Mouse (Mus musculus): ENCODE results near the gene Abca2. TPM values are rescaled to one million over a fixed set of nuclear protein-coding genes. Genes with fewer than 3 reads are reported as not detected.

The Abca2 gene
- polyA plus RNA-seq, 1 experiment from 2014 or later, result 3.8 TPM

- WGBS, result 84% methylated on average over 3 of the region's 3 CpGs
- H3K27me3 ChIP-seq (ENCODE audit: control insufficient read depth, insufficient read depth, low read length), result no peaks in the 10 kb centered on the region
- H3K4me1 ChIP-seq (ENCODE audit: control insufficient read depth in 2 of 2, insufficient read depth in 2 of 2, low read length in 2 of 2), result no peaks in the 10 kb centered on the region; a peak in 1 of 4 replicates
- no peak overlapping the region for H3K9ac ChIP-seq (ENCODE audit: low read length)
- H3K27ac ChIP-seq (replicated peaks in 1 of 2; ENCODE audit: control insufficient read depth in 1 of 2, insufficient read depth in 1 of 2, low read depth in 2 of 2, low read length in 2 of 2), result no peak overlapping the region
- ATAC-seq (ENCODE audit: insufficient number of reproducible peaks, insufficient read depth, low FRiP score, low read depth), result no peak
- H3K4me3 ChIP-seq (ENCODE audit: control insufficient read depth in 1 of 2, insufficient read depth in 1 of 2, low read depth in 1 of 2, low read length in 2 of 2), result no peak overlapping the region
- H3K4me2 ChIP-seq (ENCODE audit: low read length), result no peak overlapping the region
- H3K36me3 ChIP-seq (ENCODE audit: control insufficient read depth, insufficient read depth, low read length), result no peaks in the 10 kb centered on the region
- H3K9me3 ChIP-seq (ENCODE audit: control insufficient read depth, low read length), result no peaks in the 10 kb centered on the region
Observed at GRCm38 (mm10) chr2:25477967-25478675, 49.6 kb downstream of the Abca2 start.

GRCm38 (mm10) chr2:25479551-25480311 is 51.2 kb downstream of the Abca2 start:
- Histone ChIP-seq H3K4me3 (ENCODE audit: control insufficient read depth in 1 of 2, insufficient read depth in 1 of 2, low read depth in 1 of 2, low read length in 2 of 2) (no peak overlapping the region), H3K36me3 (ENCODE audit: control insufficient read depth, insufficient read depth, low read length) (no peaks in the 10 kb centered on the region), H3K4me1 (ENCODE audit: control insufficient read depth in 2 of 2, insufficient read depth in 2 of 2, low read length in 2 of 2) (no peaks in the 10 kb centered on the region), H3K9ac (ENCODE audit: low read length) (no peak overlapping the region), H3K4me2 (ENCODE audit: low read length) (no peak overlapping the region), H3K27me3 (ENCODE audit: control insufficient read depth, insufficient read depth, low read length) (no peaks in the 10 kb centered on the region), H3K27ac (replicated peaks in 1 of 2; ENCODE audit: control insufficient read depth in 1 of 2, insufficient read depth in 1 of 2, low read depth in 2 of 2, low read length in 2 of 2) (no peak overlapping the region), H3K9me3 (ENCODE audit: control insufficient read depth, low read length) (no peaks in the 10 kb centered on the region)
- no peak for ATAC-seq (ENCODE audit: insufficient number of reproducible peaks, insufficient read depth, low FRiP score, low read depth)
- WGBS, result 67% methylated on average over 10 of the region's 10 CpGs

GRCm38 (mm10) chr2:25480541-25480940 is 52.0 kb downstream of the Abca2 start:
- no peak overlapping the region for H3K4me3 ChIP-seq (ENCODE audit: control insufficient read depth in 1 of 2, insufficient read depth in 1 of 2, low read depth in 1 of 2, low read length in 2 of 2)
- H3K36me3 ChIP-seq (ENCODE audit: control insufficient read depth, insufficient read depth, low read length), result no peaks in the 10 kb centered on the region
- H3K27me3 ChIP-seq (ENCODE audit: control insufficient read depth, insufficient read depth, low read length), result no peaks in the 10 kb centered on the region
- no peak overlapping the region for H3K27ac ChIP-seq (replicated peaks in 1 of 2; ENCODE audit: control insufficient read depth in 1 of 2, insufficient read depth in 1 of 2, low read depth in 2 of 2, low read length in 2 of 2)
- H3K4me2 ChIP-seq (ENCODE audit: low read length), result no peak overlapping the region
- H3K9me3 ChIP-seq (ENCODE audit: control insufficient read depth, low read length), result no peaks in the 10 kb centered on the region
- no peaks in the 10 kb centered on the region for H3K4me1 ChIP-seq (ENCODE audit: control insufficient read depth in 2 of 2, insufficient read depth in 2 of 2, low read length in 2 of 2)
- ATAC-seq (ENCODE audit: insufficient number of reproducible peaks, insufficient read depth, low FRiP score, low read depth), result no peak
- no peak overlapping the region for H3K9ac ChIP-seq (ENCODE audit: low read length)
- 83% methylated on average over 1 of the region's 1 CpGs for WGBS

DNA sequence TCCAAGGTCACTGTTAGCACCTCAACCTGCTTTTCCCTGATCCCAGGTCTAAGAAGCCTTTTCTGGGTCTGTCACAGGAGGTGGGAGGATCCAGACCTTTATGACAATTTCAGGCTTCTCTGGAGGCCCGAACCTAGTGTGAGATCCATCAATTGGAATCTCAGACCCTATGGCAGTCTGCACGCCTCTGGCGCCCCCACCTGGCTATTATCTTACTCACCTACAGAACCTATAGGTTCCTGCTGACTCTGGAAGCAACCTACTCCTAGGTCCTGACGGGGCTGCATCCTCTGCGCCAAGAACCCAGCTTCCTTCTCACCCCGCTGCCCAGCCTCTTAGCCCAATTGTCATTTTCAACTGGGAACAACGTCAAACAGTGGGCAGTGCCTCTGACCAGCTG is 54.5 kb downstream of the Abca2 start:
- H3K9me3 ChIP-seq (ENCODE audit: control insufficient read depth, low read length), result no peaks in the 10 kb centered on the region
- H3K4me2 ChIP-seq (ENCODE audit: low read length), result no peak overlapping the region
- no peak overlapping the region for H3K4me3 ChIP-seq (ENCODE audit: control insufficient read depth in 1 of 2, insufficient read depth in 1 of 2, low read depth in 1 of 2, low read length in 2 of 2)
- H3K9ac ChIP-seq (ENCODE audit: low read length), result no peak overlapping the region
- WGBS, result 19% methylated on average over 7 of the region's 7 CpGs
- ATAC-seq (ENCODE audit: insufficient number of reproducible peaks, insufficient read depth, low FRiP score, low read depth), result no peak
- H3K4me1 ChIP-seq (ENCODE audit: control insufficient read depth in 2 of 2, insufficient read depth in 2 of 2, low read length in 2 of 2), result no peaks in the 10 kb centered on the region
- H3K27me3 ChIP-seq (ENCODE audit: control insufficient read depth, insufficient read depth, low read length), result no peaks in the 10 kb centered on the region
- no peaks in the 10 kb centered on the region for H3K36me3 ChIP-seq (ENCODE audit: control insufficient read depth, insufficient read depth, low read length)
- no peak overlapping the region for H3K27ac ChIP-seq (replicated peaks in 1 of 2; ENCODE audit: control insufficient read depth in 1 of 2, insufficient read depth in 1 of 2, low read depth in 2 of 2, low read length in 2 of 2)

DNA sequence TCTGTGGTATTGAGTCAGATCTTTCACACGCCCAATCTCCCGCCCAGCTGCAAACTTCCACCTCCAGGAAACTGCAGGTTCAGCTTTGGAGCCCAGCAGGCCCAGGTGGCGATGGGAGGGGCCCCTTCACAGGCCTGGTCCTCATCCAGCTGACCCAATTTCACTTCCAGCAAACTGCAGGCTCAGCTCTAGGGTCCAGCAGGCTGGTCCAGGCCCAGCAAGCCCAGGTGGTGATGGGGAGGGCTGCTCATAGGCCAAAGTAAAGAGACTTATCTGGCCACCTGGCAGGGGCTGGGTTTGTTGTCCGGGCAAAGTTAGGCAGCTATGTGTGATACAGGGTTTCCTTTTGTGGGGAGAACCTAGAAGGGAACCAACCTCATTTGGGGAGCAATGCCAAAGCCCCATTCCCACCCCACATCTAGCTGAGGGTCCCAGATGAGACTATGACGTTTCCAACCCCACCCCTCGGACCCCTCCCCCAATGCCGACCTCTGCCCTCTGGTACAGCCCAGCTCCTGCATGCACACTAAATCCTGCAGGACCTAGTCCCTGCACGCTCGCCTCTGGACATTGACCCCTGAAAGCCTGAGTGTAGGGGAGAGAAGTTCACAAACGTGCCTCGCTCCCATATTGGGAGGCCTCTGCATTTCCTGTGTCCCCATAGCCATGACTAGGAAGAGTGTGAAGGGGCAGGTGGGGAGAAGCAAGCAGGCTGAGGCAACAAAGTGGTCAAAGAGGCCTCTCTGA is 56.6 kb downstream of the Abca2 start:
- Histone ChIP-seq H3K4me1 (ENCODE audit: control insufficient read depth in 2 of 2, insufficient read depth in 2 of 2, low read length in 2 of 2) (no peaks in the 10 kb centered on the region), H3K27me3 (ENCODE audit: control insufficient read depth, insufficient read depth, low read length) (no peaks in the 10 kb centered on the region), H3K4me3 (ENCODE audit: control insufficient read depth in 1 of 2, insufficient read depth in 1 of 2, low read depth in 1 of 2, low read length in 2 of 2) (no peak overlapping the region), H3K9ac (ENCODE audit: low read length) (no peak overlapping the region), H3K9me3 (ENCODE audit: control insufficient read depth, low read length) (no peaks in the 10 kb centered on the region), H3K4me2 (ENCODE audit: low read length) (no peak overlapping the region), H3K27ac (replicated peaks in 1 of 2; ENCODE audit: control insufficient read depth in 1 of 2, insufficient read depth in 1 of 2, low read depth in 2 of 2, low read length in 2 of 2) (no peak overlapping the region), H3K36me3 (ENCODE audit: control insufficient read depth, insufficient read depth, low read length) (no peaks in the 10 kb centered on the region)
- 64% methylated on average over 11 of the region's 11 CpGs for WGBS
- no peak for ATAC-seq (ENCODE audit: insufficient number of reproducible peaks, insufficient read depth, low FRiP score, low read depth)

- Histone ChIP-seq H3K27me3 (ENCODE audit: control insufficient read depth, insufficient read depth, low read length) (no peaks in the 10 kb centered on the region), H3K36me3 (ENCODE audit: control insufficient read depth, insufficient read depth, low read length) (no peaks in the 10 kb centered on the region), H3K27ac (replicated peaks in 1 of 2; ENCODE audit: control insufficient read depth in 1 of 2, insufficient read depth in 1 of 2, low read depth in 2 of 2, low read length in 2 of 2) (no peak overlapping the region), H3K9me3 (ENCODE audit: control insufficient read depth, low read length) (no peaks in the 10 kb centered on the region), H3K4me3 (ENCODE audit: control insufficient read depth in 1 of 2, insufficient read depth in 1 of 2, low read depth in 1 of 2, low read length in 2 of 2) (no peak overlapping the region), H3K4me1 (ENCODE audit: control insufficient read depth in 2 of 2, insufficient read depth in 2 of 2, low read length in 2 of 2) (no peaks in the 10 kb centered on the region), H3K9ac (ENCODE audit: low read length) (no peak overlapping the region), H3K4me2 (ENCODE audit: low read length) (no peak overlapping the region)
- WGBS, result 69% methylated on average over 6 of the region's 6 CpGs
- no peak for ATAC-seq (ENCODE audit: insufficient number of reproducible peaks, insufficient read depth, low FRiP score, low read depth)
Observed at GRCm38 (mm10) chr2:25487965-25488670, 59.6 kb downstream of the Abca2 start.

- no peak for ATAC-seq (ENCODE audit: insufficient number of reproducible peaks, insufficient read depth, low FRiP score, low read depth)
- no peaks in the 10 kb centered on the region for H3K9me3 ChIP-seq (ENCODE audit: control insufficient read depth, low read length)
- no peak overlapping the region for H3K4me2 ChIP-seq (ENCODE audit: low read length)
- H3K4me1 ChIP-seq (ENCODE audit: control insufficient read depth in 2 of 2, insufficient read depth in 2 of 2, low read length in 2 of 2), result no peaks in the 10 kb centered on the region
- no peaks in the 10 kb centered on the region for H3K27me3 ChIP-seq (ENCODE audit: control insufficient read depth, insufficient read depth, low read length)
- no peak overlapping the region for H3K9ac ChIP-seq (ENCODE audit: low read length)
- WGBS, result 69% methylated on average over 7 of the region's 7 CpGs
- no peaks in the 10 kb centered on the region for H3K36me3 ChIP-seq (ENCODE audit: control insufficient read depth, insufficient read depth, low read length)
- no peak overlapping the region for H3K27ac ChIP-seq (replicated peaks in 1 of 2; ENCODE audit: control insufficient read depth in 1 of 2, insufficient read depth in 1 of 2, low read depth in 2 of 2, low read length in 2 of 2)
- H3K4me3 ChIP-seq (ENCODE audit: control insufficient read depth in 1 of 2, insufficient read depth in 1 of 2, low read depth in 1 of 2, low read length in 2 of 2), result no peak overlapping the region
Observed at GRCm38 (mm10) chr2:25488671-25489068, 60.2 kb downstream of the Abca2 start.

Data from heart, embryonic 14.5 days (tissue).